Mouse (Mus musculus): ENCODE data around the gene Sde2. TPM values are rescaled to one million over a fixed set of nuclear protein-coding genes. Genes with fewer than 3 reads are reported as not detected.

Gene Sde2
- polyA plus RNA-seq, 1 experiment = 7.1 TPM

GRCm38 (mm10) chr1:180812463-180813408, 38.2 kb upstream of the Sde2 start:
- Histone ChIP-seq H3K36me3 (ENCODE audit: control insufficient read depth, insufficient read depth, low read length) (peaks cover 23% of the 10 kb centered on the region), H3K4me3 (ENCODE audit: extremely low read depth, insufficient read depth, insufficient read length) (peak overlapping the region; percentile 100), H3K4me1 (ENCODE audit: control insufficient read depth, insufficient read depth, insufficient read length) (peaks cover 5% of the 10 kb centered on the region; the same call in 1 of the 2 replicates), H3K27me3 (ENCODE audit: control insufficient read depth, insufficient read depth, low read length) (no peaks in the 10 kb centered on the region), H3K27ac (ENCODE audit: insufficient read depth, low read length) (peak overlapping the region; percentile 100)
- WGBS = under 1% methylated on average over 71 of the region's 71 CpGs
- peak in 1 of 2 experiments; percentile 41 for DNase-seq (ENCODE audit: low read depth in 1 of 2, low spot score in 2 of 2)
- TF ChIP-seq CTCF (IDR thresholded peaks at IDR 0.05; ENCODE audit: extremely low read depth, insufficient read depth, insufficient read length, insufficient replicate concordance) (no peak), POLR2A (IDR thresholded peaks at IDR 0.05; ENCODE audit: low read depth, low read length) (no peak)

GRCm38 (mm10) chr1:180813409-180813884, 37.5 kb upstream of the Sde2 start:
- no peak for TF ChIP-seq CTCF (IDR thresholded peaks at IDR 0.05; ENCODE audit: extremely low read depth, insufficient read depth, insufficient read length, insufficient replicate concordance)
- TF ChIP-seq POLR2A (IDR thresholded peaks at IDR 0.05; ENCODE audit: low read depth, low read length) = peak; percentile 97
- Histone ChIP-seq H3K36me3 (ENCODE audit: control insufficient read depth, insufficient read depth, low read length) (peaks cover 18% of the 10 kb centered on the region), H3K27ac (ENCODE audit: insufficient read depth, low read length) (peak overlapping the region; percentile 100), H3K27me3 (ENCODE audit: control insufficient read depth, insufficient read depth, low read length) (no peaks in the 10 kb centered on the region), H3K4me3 (ENCODE audit: extremely low read depth, insufficient read depth, insufficient read length) (peak overlapping the region; percentile 100), H3K4me1 (ENCODE audit: control insufficient read depth, insufficient read depth, insufficient read length) (peaks cover 12% of the 10 kb centered on the region; the same call in 1 of the 2 replicates)
- WGBS = 1% methylated on average over 55 of the region's 65 CpGs
- DNase-seq (ENCODE audit: low read depth in 1 of 2, low spot score in 2 of 2) = peak; percentile 81 to 92

GRCm38 (mm10) chr1:180813885-180814740, 36.8 kb upstream of the Sde2 start, which contains the start of gene H3f3a:
H3f3a (minus strand) TSS chr1:180813943.
- TF ChIP-seq CTCF (IDR thresholded peaks at IDR 0.05; ENCODE audit: extremely low read depth, insufficient read depth, insufficient read length, insufficient replicate concordance) = no peak
- TF ChIP-seq POLR2A (IDR thresholded peaks at IDR 0.05; ENCODE audit: low read depth, low read length) = no peak
- no peaks in the 10 kb centered on the region for H3K27me3 ChIP-seq (ENCODE audit: control insufficient read depth, insufficient read depth, low read length)
- peaks cover 8% of the 10 kb centered on the region; the same call in 1 of the 2 replicates for H3K4me1 ChIP-seq (ENCODE audit: control insufficient read depth, insufficient read depth, insufficient read length)
- peak within 1 kb of the TSS; percentile 100 for H3K27ac ChIP-seq (ENCODE audit: insufficient read depth, low read length)
- peak within 1 kb of the TSS; percentile 100 for H3K4me3 ChIP-seq (ENCODE audit: extremely low read depth, insufficient read depth, insufficient read length)
- peak; percentile 62 to 87 for DNase-seq (ENCODE audit: low read depth in 1 of 2, low spot score in 2 of 2)
- 2% methylated on average over 62 of the region's 69 CpGs for WGBS
- H3K36me3 ChIP-seq (ENCODE audit: control insufficient read depth, insufficient read depth, low read length) = peaks cover 14% of the 10 kb centered on the region

GRCm38 (mm10) chr1:180815371-180816024, 35.4 kb upstream of the Sde2 start:
- no peak for DNase-seq (ENCODE audit: low read depth in 1 of 2, low spot score in 2 of 2)
- TF ChIP-seq POLR2A (IDR thresholded peaks at IDR 0.05; ENCODE audit: low read depth, low read length) (no peak), CTCF (IDR thresholded peaks at IDR 0.05; ENCODE audit: extremely low read depth, insufficient read depth, insufficient read length, insufficient replicate concordance) (no peak)
- Histone ChIP-seq H3K27me3 (ENCODE audit: control insufficient read depth, insufficient read depth, low read length) (no peaks in the 10 kb centered on the region), H3K36me3 (ENCODE audit: control insufficient read depth, insufficient read depth, low read length) (peaks cover 5% of the 10 kb centered on the region), H3K4me1 (ENCODE audit: control insufficient read depth, insufficient read depth, insufficient read length) (peaks cover 7% of the 10 kb centered on the region; the same call in 1 of the 2 replicates), H3K27ac (ENCODE audit: insufficient read depth, low read length) (no peak overlapping the region), H3K4me3 (ENCODE audit: extremely low read depth, insufficient read depth, insufficient read length) (no peak overlapping the region)
- WGBS = 91% methylated on average over 12 of the region's 12 CpGs

GRCm38 (mm10) chr1:180818000-180818399, 32.9 kb upstream of the Sde2 start:
- DNase-seq (ENCODE audit: low read depth in 1 of 2, low spot score in 2 of 2) = no peak
- no peak for TF ChIP-seq POLR2A (IDR thresholded peaks at IDR 0.05; ENCODE audit: low read depth, low read length)
- 75% methylated on average over 2 of the region's 2 CpGs for WGBS
- peaks cover 15% of the 10 kb centered on the region; the same call in 1 of the 2 replicates for H3K4me1 ChIP-seq (ENCODE audit: control insufficient read depth, insufficient read depth, insufficient read length)
- H3K27me3 ChIP-seq (ENCODE audit: control insufficient read depth, insufficient read depth, low read length) = no peaks in the 10 kb centered on the region
- no peaks in the 10 kb centered on the region for H3K36me3 ChIP-seq (ENCODE audit: control insufficient read depth, insufficient read depth, low read length)
- no peak overlapping the region for H3K4me3 ChIP-seq (ENCODE audit: extremely low read depth, insufficient read depth, insufficient read length)
- peak overlapping the region; percentile 54 for H3K27ac ChIP-seq (ENCODE audit: insufficient read depth, low read length)

GRCm38 (mm10) chr1:180821101-180821500, 29.8 kb upstream of the Sde2 start:
- Histone ChIP-seq H3K4me3 (ENCODE audit: extremely low read depth, insufficient read depth, insufficient read length) (no peak overlapping the region), H3K27ac (ENCODE audit: insufficient read depth, low read length) (no peak overlapping the region), H3K4me1 (ENCODE audit: control insufficient read depth, insufficient read depth, insufficient read length) (peaks cover 35% of the 10 kb centered on the region; the same call in 1 of the 2 replicates), H3K27me3 (ENCODE audit: control insufficient read depth, insufficient read depth, low read length) (no peaks in the 10 kb centered on the region), H3K36me3 (ENCODE audit: control insufficient read depth, insufficient read depth, low read length) (no peaks in the 10 kb centered on the region)
- no peak for DNase-seq (ENCODE audit: low read depth in 1 of 2, low spot score in 2 of 2)
- 83% methylated on average over 6 of the region's 6 CpGs for WGBS
- no peak for TF ChIP-seq CTCF (IDR thresholded peaks at IDR 0.05; ENCODE audit: extremely low read depth, insufficient read depth, insufficient read length, insufficient replicate concordance)
- no peak for TF ChIP-seq POLR2A (IDR thresholded peaks at IDR 0.05; ENCODE audit: low read depth, low read length)

Measured in spleen, adult 2 months (tissue).